Mouse (Mus musculus) heart, adult 8-10 months (tissue): ENCODE measurements at regions not wholly inside any gene's neighbourhood (a gene's known extent, or its start where the extent isn't known, plus 50 kb on each side); places are given as distances from the start of the nearest gene placed in this dataset.
"Not testable (repeated sequence)": the region's sequence is repeated elsewhere in the genome, so short reads cannot be mapped to it uniquely, and the experiment has no call there.

Experiments used
- DNase-seq: peaks from one replicate; pipeline ENCODE4 v3.0.0; 2022; ENCODE audit warnings: low spot score

DNA sequence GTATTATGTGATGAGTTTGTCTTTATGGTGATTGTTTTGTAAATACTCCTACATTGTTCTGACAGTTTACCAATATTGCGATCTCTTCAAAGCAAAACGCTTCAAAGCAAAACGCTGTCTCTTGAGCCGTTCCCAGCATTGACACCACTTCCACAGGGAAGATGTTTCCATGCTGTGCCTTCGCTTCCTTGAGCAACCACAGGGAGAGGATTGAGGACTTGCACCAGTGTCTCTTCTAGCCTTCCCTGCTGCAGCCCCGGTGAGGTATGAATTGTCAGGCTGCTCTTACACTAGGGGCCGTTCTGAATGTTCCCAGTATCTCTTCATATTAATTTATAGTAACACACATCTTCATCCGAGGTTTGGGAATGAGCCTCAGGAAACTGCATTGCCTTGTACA lies 160.4 kb upstream of the Arglu1 start:
- DNase-seq, result no peak

DNA sequence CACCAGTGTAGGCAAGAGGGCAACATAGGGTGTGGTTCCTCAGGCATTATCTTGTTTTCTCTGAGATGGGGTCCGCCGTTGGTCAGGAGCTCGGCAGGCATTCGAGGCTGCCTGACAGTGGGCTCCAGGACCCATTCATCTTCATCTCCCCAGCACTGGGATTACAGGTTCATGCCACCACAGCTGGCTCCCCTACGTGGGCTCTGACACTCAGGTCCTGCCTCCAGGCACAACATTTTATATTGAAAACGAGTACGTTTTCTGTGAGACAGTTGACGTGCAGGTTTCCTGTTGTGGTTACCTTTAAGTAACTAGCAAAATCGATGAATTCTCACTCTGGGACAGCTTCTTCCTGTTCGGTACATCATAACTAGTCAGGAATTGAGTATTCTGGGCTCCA lies 157.3 kb upstream of the Arglu1 start:
- no peak for DNase-seq

DNA sequence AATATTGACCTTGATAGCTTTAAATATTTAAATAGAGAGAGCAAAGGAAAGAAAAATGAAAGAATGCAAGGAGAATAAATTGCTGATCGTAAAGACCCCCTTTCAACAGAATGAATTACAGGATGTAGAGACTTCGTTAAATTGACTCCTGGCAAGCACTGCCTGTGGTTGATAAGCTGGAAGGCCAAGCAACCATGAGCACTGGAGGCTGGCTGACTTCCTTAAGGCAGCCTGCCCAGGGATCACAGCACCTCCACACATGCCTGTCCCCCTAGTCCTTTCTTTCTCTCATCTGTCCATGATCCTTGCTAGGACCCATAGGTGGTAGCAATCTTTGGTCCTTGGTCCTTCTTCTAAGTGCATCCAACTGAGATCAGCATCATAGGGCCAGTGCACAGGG lies 152.0 kb upstream of the Arglu1 start:
- no peak for DNase-seq

GRCm38 (mm10) chr8:8836166-8836565 lies 145.8 kb upstream of the Arglu1 start:
- DNase-seq, result not testable (repeated sequence)

DNA sequence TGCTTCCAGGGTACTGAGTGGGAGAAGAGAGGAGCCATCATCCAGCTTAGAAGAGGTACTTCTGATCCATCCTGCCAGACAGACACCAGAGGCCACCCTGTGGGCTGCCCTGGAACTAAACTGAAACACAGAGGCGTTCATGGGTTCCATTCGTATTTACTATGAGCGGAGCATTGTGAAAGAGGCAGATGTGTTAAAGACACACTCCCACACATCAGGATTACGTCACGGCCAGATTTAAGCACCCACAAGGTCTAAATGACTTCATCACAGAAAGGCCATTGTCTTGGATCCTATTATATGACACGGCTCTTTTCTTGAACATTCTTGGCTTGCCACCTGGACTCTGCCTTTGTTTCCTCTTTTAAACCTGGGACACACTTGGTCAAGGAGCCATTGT lies 141.0 kb upstream of the Arglu1 start:
- no peak for DNase-seq

GRCm38 (mm10) chr8:8829230-8829629 lies 138.9 kb upstream of the Arglu1 start:
- no peak for DNase-seq

GRCm38 (mm10) chr8:8827555-8827954 lies 137.2 kb upstream of the Arglu1 start:
- DNase-seq, result no peak

DNA sequence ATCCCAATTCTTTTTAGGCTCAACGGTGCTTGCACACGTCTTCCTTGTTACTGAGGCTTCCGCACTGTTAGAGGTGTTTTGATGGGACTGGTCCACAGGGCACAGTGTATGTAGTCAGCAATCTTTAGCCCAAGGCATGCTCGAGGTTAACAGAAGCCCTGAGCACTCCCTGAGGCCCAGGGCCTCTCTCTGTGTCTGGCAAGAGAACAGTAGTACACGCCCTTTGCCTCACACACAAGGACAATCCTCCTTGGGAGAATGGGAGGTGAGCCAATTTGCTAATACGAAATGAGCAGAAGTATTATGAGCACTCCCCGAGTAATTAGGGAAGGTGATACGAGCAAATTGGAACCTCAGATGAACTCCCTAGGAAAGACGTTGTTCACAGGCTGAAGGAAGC lies 136.5 kb upstream of the Arglu1 start:
- peak; percentile 67 for DNase-seq

DNA sequence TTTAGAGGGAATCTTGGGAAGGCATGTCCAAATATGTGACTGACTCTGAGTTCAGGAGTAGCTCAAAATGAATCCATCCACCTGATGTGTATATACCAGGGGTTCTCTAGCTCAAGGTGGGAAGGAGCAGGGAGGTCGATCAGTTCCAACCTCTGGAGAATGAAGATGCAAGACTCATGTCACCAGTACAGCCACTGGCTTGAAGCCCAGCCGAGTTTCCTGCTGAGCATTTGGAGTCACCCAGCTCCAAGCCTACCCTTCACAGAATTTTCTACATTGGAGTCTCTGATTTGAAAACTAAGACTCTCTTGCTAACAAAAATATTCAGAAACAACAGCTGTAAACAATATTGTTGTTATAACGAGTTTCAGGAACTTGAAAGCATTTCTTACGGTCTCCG lies 134.6 kb upstream of the Arglu1 start:
- no peak for DNase-seq

GRCm38 (mm10) chr8:8821119-8821518 lies 130.8 kb upstream of the Arglu1 start:
- DNase-seq, result no peak

- DNase-seq, result no peak
These were observed 130.3 kb upstream of the Arglu1 start for GRCm38 (mm10) chr8:8820614-8821013.

DNA sequence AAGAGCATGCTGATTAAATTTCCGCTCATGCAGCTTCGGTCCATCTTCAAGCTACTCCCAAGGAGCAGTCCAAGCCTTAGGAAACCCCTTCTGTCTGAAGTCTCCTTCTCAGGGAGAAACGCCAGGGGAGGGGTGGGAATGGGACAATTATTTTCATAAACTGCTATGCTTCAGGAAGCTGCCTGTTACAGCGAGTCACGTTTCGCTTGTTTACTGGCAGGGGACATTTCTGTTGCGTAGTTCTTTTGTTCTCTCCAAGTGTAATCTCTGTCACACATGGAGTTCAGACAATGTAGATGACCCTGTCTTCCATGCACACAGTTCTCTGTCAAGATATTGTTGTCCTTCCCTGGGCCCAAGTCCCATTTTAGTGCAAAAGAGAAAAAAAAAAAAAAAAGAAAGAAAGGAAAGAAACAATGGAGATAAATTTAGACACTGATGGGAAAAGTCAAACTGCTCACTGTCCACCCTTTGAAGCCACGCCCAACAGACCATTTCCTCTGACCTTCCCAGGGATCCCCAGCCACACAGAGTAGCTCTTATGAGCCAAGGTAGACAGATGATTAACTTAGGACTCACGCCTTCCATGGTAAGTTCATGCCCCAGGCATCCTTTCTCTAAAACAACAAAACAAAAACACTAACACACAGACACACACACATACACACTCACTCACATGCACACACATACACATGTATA lies 129.1 kb upstream of the Arglu1 start:
- peak; percentile 63 for DNase-seq

DNA sequence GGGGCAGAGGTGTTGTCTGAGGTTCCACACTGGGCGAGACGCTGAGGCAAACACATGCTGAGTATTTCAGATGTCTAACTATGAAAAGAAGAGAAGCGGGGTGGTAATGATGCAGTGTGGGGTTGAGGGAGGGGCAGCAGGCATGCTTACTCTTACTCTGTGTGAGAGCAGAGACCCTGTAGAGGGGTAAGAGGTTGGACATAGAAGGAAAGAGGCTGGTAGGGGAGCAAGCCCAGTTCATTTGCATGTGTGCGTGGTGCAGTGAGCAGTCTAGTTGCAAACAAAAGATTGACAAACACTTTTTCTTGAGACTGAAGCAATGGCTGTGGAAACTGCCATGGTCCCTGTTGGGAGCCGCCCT lies 122.5 kb upstream of the Arglu1 start:
- no peak for DNase-seq

GRCm38 (mm10) chr8:8812051-8812806 lies 121.9 kb upstream of the Arglu1 start:
- DNase-seq, result no peak

DNA sequence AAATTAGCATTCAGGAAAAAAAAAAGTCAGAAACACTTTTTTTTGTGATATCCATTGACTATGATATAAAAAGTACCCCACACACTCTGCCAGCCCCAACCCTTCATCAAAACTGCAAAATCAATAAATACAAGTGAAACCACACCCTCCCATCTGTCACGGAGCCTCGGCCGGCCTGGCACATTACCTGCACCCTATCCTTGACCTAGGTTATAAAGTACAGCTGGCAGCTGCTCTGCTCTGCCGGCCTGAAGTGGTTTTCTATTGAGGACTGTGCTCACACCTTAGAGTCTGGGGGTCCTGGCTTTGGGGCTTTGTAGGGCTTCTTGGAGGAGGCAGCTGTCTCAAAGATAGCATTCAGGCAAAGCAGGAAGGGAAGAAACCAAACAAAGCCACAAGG lies 120.6 kb upstream of the Arglu1 start:
- DNase-seq, result no peak

- DNase-seq, result no peak
These were observed 119.6 kb upstream of the Arglu1 start for GRCm38 (mm10) chr8:8809835-8810439.

- DNase-seq, result no peak
These were observed 119.0 kb upstream of the Arglu1 start for GRCm38 (mm10) chr8:8809349-8809748.

DNA sequence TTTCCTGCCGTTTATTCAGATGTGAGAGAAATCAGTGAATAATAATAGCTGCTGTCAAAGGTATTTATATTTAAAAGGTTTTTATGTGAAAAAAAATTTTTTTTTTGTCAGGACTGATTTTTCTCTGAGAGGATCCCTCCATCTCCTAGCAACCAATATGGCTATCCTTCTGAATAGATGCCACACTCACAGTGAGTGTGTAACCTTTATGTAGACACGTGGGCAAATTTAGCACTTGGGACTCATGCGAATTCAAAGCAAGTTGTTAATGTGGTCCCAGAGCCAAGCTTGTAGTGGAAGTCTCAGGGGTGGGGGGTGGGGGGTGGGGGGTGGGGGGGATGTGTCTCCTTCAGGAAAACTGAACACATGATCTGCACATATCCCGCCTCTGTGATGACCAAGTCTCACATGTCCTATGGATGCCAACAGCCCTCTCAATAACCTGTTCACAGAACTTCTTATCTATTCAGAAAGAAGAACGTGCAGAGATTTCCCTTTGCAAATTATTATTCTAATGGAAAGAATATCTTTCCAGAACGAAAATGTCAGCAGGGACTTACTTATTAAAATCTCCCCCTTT lies 112.5 kb upstream of the Arglu1 start:
- no peak for DNase-seq

DNA sequence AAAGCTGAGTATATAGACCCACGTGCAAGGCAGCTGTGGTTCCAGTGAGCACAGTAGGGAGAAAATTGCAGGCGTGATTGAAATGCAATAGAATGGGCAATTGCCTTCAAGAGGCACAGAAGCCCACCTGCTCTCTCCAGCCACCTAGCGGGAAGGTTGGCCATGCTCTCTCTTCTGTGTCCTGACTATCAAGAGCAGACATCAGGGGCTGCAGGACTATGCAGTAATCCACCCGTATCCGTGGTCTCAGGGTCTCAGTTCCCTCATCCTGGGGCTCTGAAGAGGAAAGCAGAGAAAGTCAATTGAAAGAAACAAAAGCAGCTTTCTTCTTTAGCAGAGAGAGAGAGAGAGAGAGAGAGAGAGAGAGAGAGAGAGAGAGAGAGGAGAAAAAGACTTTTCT lies 112.0 kb upstream of the Arglu1 start:
- no peak for DNase-seq

DNA sequence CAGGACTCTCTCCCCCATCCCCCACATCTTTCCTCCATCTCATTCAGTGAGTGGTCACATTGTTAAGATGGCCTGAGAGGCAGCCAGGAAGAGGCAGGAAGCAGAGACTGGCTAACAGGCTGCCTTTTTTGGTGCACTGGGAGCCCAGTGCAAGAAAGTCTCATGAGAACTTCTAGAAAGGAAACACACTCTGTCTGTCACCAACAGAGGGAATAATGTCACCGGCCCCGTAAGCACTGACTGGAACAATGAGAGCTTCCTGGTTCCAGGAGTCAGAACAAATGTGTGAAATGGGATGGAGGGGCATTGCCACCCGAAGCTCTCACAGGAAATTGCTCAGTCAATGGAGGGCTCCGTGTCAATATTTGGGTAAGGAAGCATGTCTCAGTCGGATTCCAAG lies 111.3 kb upstream of the Arglu1 start:
- no peak for DNase-seq

DNA sequence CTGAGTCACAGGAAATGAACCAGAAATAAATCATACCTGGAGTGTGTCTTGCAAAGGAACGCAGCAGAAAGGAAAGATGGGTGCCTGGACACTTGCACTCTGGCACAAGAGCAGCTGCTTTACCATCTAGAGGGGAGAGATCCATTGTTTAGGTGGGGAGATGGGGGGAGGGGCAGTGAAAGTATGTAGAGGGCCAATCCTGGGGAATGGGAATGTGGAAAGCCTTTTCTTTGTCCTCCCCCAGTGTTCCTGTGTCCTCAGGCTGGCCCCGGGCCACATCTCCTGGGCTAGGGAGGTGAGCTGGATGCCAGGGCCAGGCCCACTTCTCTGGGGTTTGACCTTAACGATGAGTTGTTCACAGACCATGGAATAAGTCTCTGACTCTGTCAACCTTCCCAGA lies 107.2 kb upstream of the Arglu1 start:
- DNase-seq, result no peak

GRCm38 (mm10) chr8:8796951-8797350 lies 106.6 kb upstream of the Arglu1 start:
- no peak for DNase-seq

GRCm38 (mm10) chr8:8794711-8795110 lies 104.4 kb upstream of the Arglu1 start:
- no peak for DNase-seq
